Mouse (Mus musculus): ENCODE measurements around the gene Nkx6-1. TPM values are rescaled to one million over a fixed set of nuclear protein-coding genes. Genes with fewer than 3 reads are reported as not detected.

The Nkx6-1 gene
- 0.15 and 0.28 TPM in 2 replicates for polyA plus RNA-seq (2014; fragmentation: Nextera tagmentation; extraction: Ambion mirVana)

GRCm38 (mm10) chr5:101664945-101665615 lies at the start of gene Nkx6-1:
Gene Nkx6-1, minus strand, starts transcription at chr5:101664996.
- H3K4me1 ChIP-seq (ENCODE audit: control insufficient read depth, insufficient read depth, low read length), result peaks cover 6% of the 10 kb centered on the region
- H3K36me3 ChIP-seq (ENCODE audit: control insufficient read depth, insufficient read depth, low read length), result no peaks in the 10 kb centered on the region
- H3K9me3 ChIP-seq (replicated peaks; ENCODE audit: control insufficient read depth, low read length), result no peaks in the 10 kb centered on the region
- peak within 1 kb of the TSS; percentile 31 for H3K4me3 ChIP-seq (ENCODE audit: low read depth, low read length)
- under 1% methylated on average over 38 of the region's 39 CpGs for WGBS
- H3K9ac ChIP-seq (ENCODE audit: low read length), result peak within 1 kb of the TSS; percentile 35; the same call in 1 of the 2 replicates
- peak; percentile 96 for ATAC-seq
- DNase-seq (ENCODE audit: low spot score), result peak; percentile 92
- peak within 1 kb of the TSS; percentile 49 for H3K4me2 ChIP-seq (ENCODE audit: low read length)
- H3K27ac ChIP-seq (ENCODE audit: low read depth, low read length), result no peak within 1 kb of the TSS
- H3K27me3 ChIP-seq (replicated peaks; ENCODE audit: control insufficient read depth, insufficient read depth, low read length), result peaks cover 81% of the 10 kb centered on the region

GRCm38 (mm10) chr5:101713064-101713613 lies 48.3 kb upstream of the Nkx6-1 start:
- DNase-seq (ENCODE audit: low spot score), result no peak
- 79% methylated on average over 6 of the region's 6 CpGs for WGBS
- Histone ChIP-seq H3K27me3 (replicated peaks; ENCODE audit: control insufficient read depth, insufficient read depth, low read length) (no peaks in the 10 kb centered on the region), H3K4me3 (ENCODE audit: low read depth, low read length) (no peak overlapping the region), H3K4me2 (ENCODE audit: low read length) (no peak overlapping the region), H3K9ac (ENCODE audit: low read length) (no peak overlapping the region), H3K9me3 (replicated peaks; ENCODE audit: control insufficient read depth, low read length) (no peaks in the 10 kb centered on the region), H3K27ac (ENCODE audit: low read depth, low read length) (no peak overlapping the region), H3K36me3 (ENCODE audit: control insufficient read depth, insufficient read depth, low read length) (no peaks in the 10 kb centered on the region), H3K4me1 (ENCODE audit: control insufficient read depth, insufficient read depth, low read length) (no peaks in the 10 kb centered on the region)
- no peak for ATAC-seq

GRCm38 (mm10) chr5:101703374-101704260 lies 38.8 kb upstream of the Nkx6-1 start:
- no peak overlapping the region for H3K4me3 ChIP-seq (ENCODE audit: low read depth, low read length)
- H3K9ac ChIP-seq (ENCODE audit: low read length), result no peak overlapping the region
- H3K27ac ChIP-seq (ENCODE audit: low read depth, low read length), result no peak overlapping the region
- ATAC-seq (no peak), DNase-seq (ENCODE audit: low spot score) (no peak)
- no peaks in the 10 kb centered on the region for H3K4me1 ChIP-seq (ENCODE audit: control insufficient read depth, insufficient read depth, low read length)
- H3K4me2 ChIP-seq (ENCODE audit: low read length), result no peak overlapping the region
- WGBS, result 81% methylated on average over 24 of the region's 25 CpGs
- no peaks in the 10 kb centered on the region for H3K9me3 ChIP-seq (replicated peaks; ENCODE audit: control insufficient read depth, low read length)
- no peaks in the 10 kb centered on the region for H3K27me3 ChIP-seq (replicated peaks; ENCODE audit: control insufficient read depth, insufficient read depth, low read length)
- H3K36me3 ChIP-seq (ENCODE audit: control insufficient read depth, insufficient read depth, low read length), result no peaks in the 10 kb centered on the region

- Histone ChIP-seq H3K27me3 (replicated peaks; ENCODE audit: control insufficient read depth, insufficient read depth, low read length) (no peaks in the 10 kb centered on the region), H3K27ac (ENCODE audit: low read depth, low read length) (no peak overlapping the region), H3K4me1 (ENCODE audit: control insufficient read depth, insufficient read depth, low read length) (no peaks in the 10 kb centered on the region), H3K4me2 (ENCODE audit: low read length) (no peak overlapping the region), H3K9me3 (replicated peaks; ENCODE audit: control insufficient read depth, low read length) (no peaks in the 10 kb centered on the region), H3K4me3 (ENCODE audit: low read depth, low read length) (no peak overlapping the region), H3K36me3 (ENCODE audit: control insufficient read depth, insufficient read depth, low read length) (no peaks in the 10 kb centered on the region), H3K9ac (ENCODE audit: low read length) (no peak overlapping the region)
- DNase-seq (ENCODE audit: low spot score), result no peak
- 88% methylated on average over 11 of the region's 11 CpGs for WGBS
- ATAC-seq, result no peak
Observed at GRCm38 (mm10) chr5:101702636-101703035, 37.8 kb upstream of the Nkx6-1 start.

GRCm38 (mm10) chr5:101700607-101701006 lies 35.8 kb upstream of the Nkx6-1 start:
- no peaks in the 10 kb centered on the region for H3K36me3 ChIP-seq (ENCODE audit: control insufficient read depth, insufficient read depth, low read length)
- ATAC-seq (no peak), DNase-seq (ENCODE audit: low spot score) (peak; percentile 71)
- WGBS, result 8% methylated on average over 3 of the region's 3 CpGs
- no peaks in the 10 kb centered on the region for H3K9me3 ChIP-seq (replicated peaks; ENCODE audit: control insufficient read depth, low read length)
- no peak overlapping the region for H3K27ac ChIP-seq (ENCODE audit: low read depth, low read length)
- H3K4me3 ChIP-seq (ENCODE audit: low read depth, low read length), result no peak overlapping the region
- H3K27me3 ChIP-seq (replicated peaks; ENCODE audit: control insufficient read depth, insufficient read depth, low read length), result no peaks in the 10 kb centered on the region
- H3K4me2 ChIP-seq (ENCODE audit: low read length), result no peak overlapping the region
- H3K9ac ChIP-seq (ENCODE audit: low read length), result no peak overlapping the region
- no peaks in the 10 kb centered on the region for H3K4me1 ChIP-seq (ENCODE audit: control insufficient read depth, insufficient read depth, low read length)

- Histone ChIP-seq H3K9ac (ENCODE audit: low read length) (no peak overlapping the region), H3K36me3 (ENCODE audit: control insufficient read depth, insufficient read depth, low read length) (no peaks in the 10 kb centered on the region), H3K27ac (ENCODE audit: low read depth, low read length) (no peak overlapping the region), H3K4me1 (ENCODE audit: control insufficient read depth, insufficient read depth, low read length) (no peaks in the 10 kb centered on the region), H3K4me2 (ENCODE audit: low read length) (peak overlapping the region; percentile 30), H3K4me3 (ENCODE audit: low read depth, low read length) (no peak overlapping the region), H3K9me3 (replicated peaks; ENCODE audit: control insufficient read depth, low read length) (no peaks in the 10 kb centered on the region), H3K27me3 (replicated peaks; ENCODE audit: control insufficient read depth, insufficient read depth, low read length) (no peaks in the 10 kb centered on the region)
- DNase-seq (ENCODE audit: low spot score), result peak; percentile 72
- ATAC-seq, result peak; percentile 63; the same call in 1 of the 2 replicates
- 11% methylated on average over 15 of the region's 15 CpGs for WGBS
Observed at GRCm38 (mm10) chr5:101688581-101688980, 23.8 kb upstream of the Nkx6-1 start.

- ATAC-seq (no peak), DNase-seq (ENCODE audit: low spot score) (no peak)
- no peaks in the 10 kb centered on the region for H3K9me3 ChIP-seq (replicated peaks; ENCODE audit: control insufficient read depth, low read length)
- H3K9ac ChIP-seq (ENCODE audit: low read length), result no peak overlapping the region
- no peak overlapping the region for H3K4me3 ChIP-seq (ENCODE audit: low read depth, low read length)
- 64% methylated on average over 5 of the region's 5 CpGs for WGBS
- H3K27me3 ChIP-seq (replicated peaks; ENCODE audit: control insufficient read depth, insufficient read depth, low read length), result no peaks in the 10 kb centered on the region
- no peak overlapping the region for H3K27ac ChIP-seq (ENCODE audit: low read depth, low read length)
- H3K36me3 ChIP-seq (ENCODE audit: control insufficient read depth, insufficient read depth, low read length), result no peaks in the 10 kb centered on the region
- no peaks in the 10 kb centered on the region for H3K4me1 ChIP-seq (ENCODE audit: control insufficient read depth, insufficient read depth, low read length)
- no peak overlapping the region for H3K4me2 ChIP-seq (ENCODE audit: low read length)
Observed at GRCm38 (mm10) chr5:101683340-101683739, 18.5 kb upstream of the Nkx6-1 start.

GRCm38 (mm10) chr5:101680338-101680737 lies 15.5 kb upstream of the Nkx6-1 start:
- 77% methylated on average over 6 of the region's 6 CpGs for WGBS
- H3K4me2 ChIP-seq (ENCODE audit: low read length), result no peak overlapping the region
- H3K4me1 ChIP-seq (ENCODE audit: control insufficient read depth, insufficient read depth, low read length), result no peaks in the 10 kb centered on the region
- DNase-seq (ENCODE audit: low spot score), result no peak
- no peak overlapping the region for H3K9ac ChIP-seq (ENCODE audit: low read length)
- H3K36me3 ChIP-seq (ENCODE audit: control insufficient read depth, insufficient read depth, low read length), result no peaks in the 10 kb centered on the region
- H3K9me3 ChIP-seq (replicated peaks; ENCODE audit: control insufficient read depth, low read length), result no peaks in the 10 kb centered on the region
- no peak overlapping the region for H3K27ac ChIP-seq (ENCODE audit: low read depth, low read length)
- no peak for ATAC-seq
- H3K4me3 ChIP-seq (ENCODE audit: low read depth, low read length), result no peak overlapping the region
- H3K27me3 ChIP-seq (replicated peaks; ENCODE audit: control insufficient read depth, insufficient read depth, low read length), result no peaks in the 10 kb centered on the region

All from forebrain, embryonic 14.5 days (tissue).